Mouse (Mus musculus) heart, embryonic 14.5 days (tissue): ENCODE results near the gene Baiap2. TPM values are rescaled to one million over a fixed set of nuclear protein-coding genes. Genes with fewer than 3 reads are reported as not detected.

Experiments used
- ATAC-seq: fragments of 200-750 bp; cut with Nextera tagmentation; 2 replicates; pipeline ENCODE4 v1.8.0; 2017; ENCODE audit warnings: low read depth, moderate TSS enrichment; ENCODE audit not compliant: insufficient number of reproducible peaks, insufficient read depth, low FRiP score
- H3K27ac ChIP-seq, 2 experiments: fragments of 200-500 bp in 1 of 2; fragments of 300-500 bp in 1 of 2; sonication (generic) in 1 of 2; replicated peaks in 1 of 2; 2 replicates each; pipeline ENCODE4 v1.5.1; 2012 to 2014; ENCODE audit warnings: low read depth in 2 of 2, low read length in 2 of 2, control low read depth in 1 of 2, mild to moderate bottlenecking in 1 of 2, mixed read lengths in 1 of 2; ENCODE audit not compliant: control insufficient read depth in 1 of 2, insufficient read depth in 1 of 2
- H3K27me3 ChIP-seq: fragments of 300-500 bp; sonication (generic); 2 replicates; pipeline ENCODE4 v1.6.1; 2014; ENCODE audit warnings: mild to moderate bottlenecking, low read length, control low read depth; ENCODE audit not compliant: control insufficient read depth, insufficient read depth
- H3K36me3 ChIP-seq: fragments of 300-500 bp; sonication (generic); 2 replicates; pipeline ENCODE4 v1.6.1; 2014; ENCODE audit warnings: mild to moderate bottlenecking, control low read depth, low read length, mixed read lengths; ENCODE audit not compliant: control insufficient read depth, insufficient read depth
- H3K4me1 ChIP-seq, 2 experiments: fragments of 200-500 bp in 1 of 2; fragments of 300-500 bp in 1 of 2; sonication (generic) in 1 of 2; 2 replicates each; pipeline ENCODE4 v1.6.1; 2012 to 2014; ENCODE audit warnings: low read length in 2 of 2, control low read depth in 1 of 2, mixed read lengths in 1 of 2; ENCODE audit not compliant: control insufficient read depth in 2 of 2, insufficient read depth in 2 of 2
- H3K4me2 ChIP-seq: fragments of 300-500 bp; sonication (generic); 2 replicates; pipeline ENCODE4 v1.6.1; 2014; ENCODE audit warnings: mild to moderate bottlenecking, low read length
- H3K4me3 ChIP-seq, 2 experiments: fragments of 200-500 bp in 1 of 2; fragments of 300-500 bp in 1 of 2; sonication (generic) in 1 of 2; 2 replicates each; pipeline ENCODE4 v1.5.1; 2012 to 2014; ENCODE audit warnings: low read length in 2 of 2, mild to moderate bottlenecking in 2 of 2, control low read depth in 1 of 2, low read depth in 1 of 2, moderate library complexity in 1 of 2; ENCODE audit not compliant: control insufficient read depth in 1 of 2, insufficient read depth in 1 of 2
- H3K9ac ChIP-seq: fragments of 300-500 bp; sonication (generic); 2 replicates; pipeline ENCODE4 v1.6.1; 2014; ENCODE audit warnings: mild to moderate bottlenecking, low read length
- H3K9me3 ChIP-seq: fragments of 300-500 bp; sonication (generic); 2 replicates; pipeline ENCODE4 v1.6.1; 2016; ENCODE audit warnings: low read length, control low read depth; ENCODE audit not compliant: control insufficient read depth
- WGBS: fragments of 180-500 bp; shearing (Covaris S2); extraction: QIAGEN DNeasy Blood & Tissue Kit; methylation state at CpG from one replicate; pipeline ENCODE4 v1.1.7; 2014; 5-methylcytosine and 5-hydroxymethylcytosine counted together
- polyA plus RNA-seq: library from polyadenylated mRNA; unstranded; fragments of >200 nt; fragmentation: Nextera tagmentation; extraction: Ambion mirVana; gene quantifications from 2 replicates; pipeline ENCODE4 v1.2.1, GENCODE M21; 2014

Baiap2 gene
- 11.0 and 13.2 TPM in 2 replicates for polyA plus RNA-seq

DNA sequence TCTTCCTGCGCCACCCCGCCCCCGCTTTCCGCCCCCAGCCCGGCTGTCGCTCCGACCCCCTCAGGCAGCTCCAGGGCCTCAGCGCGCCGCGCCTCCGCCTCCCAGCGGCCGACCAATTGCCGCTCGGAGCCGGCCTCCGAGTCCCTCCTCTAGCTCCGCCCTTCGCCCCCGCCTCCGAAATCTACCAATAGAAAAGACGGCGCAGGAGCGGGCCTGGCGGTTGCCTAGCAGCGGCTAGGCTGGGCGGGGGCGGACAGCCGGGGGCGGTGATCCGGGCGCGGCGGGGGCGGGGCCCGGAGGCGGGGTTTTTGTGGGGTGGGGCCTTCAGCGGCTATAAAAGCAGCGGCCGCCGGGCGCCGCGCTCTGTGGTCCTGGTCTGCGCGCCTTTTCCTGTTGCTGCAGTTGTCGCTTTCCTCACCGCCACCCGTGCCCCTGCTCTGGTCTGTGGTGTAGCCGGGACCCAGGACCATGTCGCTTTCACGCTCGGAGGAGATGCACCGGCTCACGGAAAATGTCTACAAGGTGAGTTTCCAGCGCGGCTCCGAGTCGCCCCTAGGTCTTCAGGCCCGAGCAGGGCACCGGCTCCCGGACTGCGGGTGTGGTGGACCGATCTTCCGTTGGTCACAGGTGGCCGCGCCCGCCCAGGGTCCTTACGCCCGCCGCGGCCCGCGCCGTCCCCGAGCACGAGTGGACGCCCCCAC is at the start of gene Baiap2:
Baiap2 (plus strand) TSS at position 37 of the 701 bp plus-strand sequence.
- H3K9ac ChIP-seq: peak within 1 kb of the TSS; percentile 85
- under 1% methylated on average over 79 of the region's 79 CpGs for WGBS
- ATAC-seq: peak; percentile 94
- H3K27ac ChIP-seq: peak within 1 kb of the TSS; percentile 42 to 55; a peak in 3 of 4 replicates
- H3K4me3 ChIP-seq: peak within 1 kb of the TSS; percentile 74 to 84
- peak within 1 kb of the TSS; percentile 98 for H3K4me2 ChIP-seq
- H3K27me3 ChIP-seq: peaks cover 16% of the 10 kb centered on the region
- H3K4me1 ChIP-seq: peaks cover 4 to 24% of the 10 kb centered on the region in 2 experiments; a peak in 3 of 4 replicates
- H3K9me3 ChIP-seq: no peaks in the 10 kb centered on the region
- H3K36me3 ChIP-seq: no peaks in the 10 kb centered on the region

GRCm38 (mm10) chr11:119893667-119894236 is 48.8 kb upstream of the Baiap2 start:
- Histone ChIP-seq H3K9ac (no peak overlapping the region), H3K27me3 (no peaks in the 10 kb centered on the region), H3K4me1 (no peaks in the 10 kb centered on the region), H3K27ac (no peak overlapping the region), H3K4me3 (no peak overlapping the region), H3K9me3 (no peaks in the 10 kb centered on the region), H3K4me2 (no peak overlapping the region), H3K36me3 (peaks cover 85% of the 10 kb centered on the region)
- ATAC-seq: no peak
- 78% methylated on average over 10 of the region's 10 CpGs for WGBS

- no peak overlapping the region for H3K9ac ChIP-seq
- no peaks in the 10 kb centered on the region for H3K9me3 ChIP-seq
- H3K27me3 ChIP-seq: no peaks in the 10 kb centered on the region
- H3K27ac ChIP-seq: no peak overlapping the region
- H3K4me1 ChIP-seq: no peaks in the 10 kb centered on the region
- WGBS: 71% methylated on average over 6 of the region's 6 CpGs
- peaks cover 83% of the 10 kb centered on the region for H3K36me3 ChIP-seq
- no peak for ATAC-seq
- H3K4me2 ChIP-seq: no peak overlapping the region
- no peak overlapping the region for H3K4me3 ChIP-seq
Measured at GRCm38 (mm10) chr11:119894634-119895033, 47.9 kb upstream of the Baiap2 start.

- Histone ChIP-seq H3K9ac (no peak overlapping the region), H3K4me3 (no peak overlapping the region), H3K27ac (no peak overlapping the region), H3K4me1 (no peaks in the 10 kb centered on the region), H3K9me3 (no peaks in the 10 kb centered on the region), H3K36me3 (peaks cover 63% of the 10 kb centered on the region), H3K4me2 (no peak overlapping the region), H3K27me3 (no peaks in the 10 kb centered on the region)
- ATAC-seq: no peak
- WGBS: 88% methylated on average over 9 of the region's 9 CpGs
Measured at GRCm38 (mm10) chr11:119897041-119897440, 45.5 kb upstream of the Baiap2 start.

- Histone ChIP-seq H3K36me3 (peaks cover 44% of the 10 kb centered on the region), H3K4me3 (no peak overlapping the region), H3K27ac (no peak overlapping the region), H3K9ac (no peak overlapping the region), H3K27me3 (no peaks in the 10 kb centered on the region), H3K4me2 (no peak overlapping the region), H3K9me3 (no peaks in the 10 kb centered on the region), H3K4me1 (no peaks in the 10 kb centered on the region)
- ATAC-seq: no peak
- WGBS: 85% methylated on average over 11 of the region's 11 CpGs
Measured at GRCm38 (mm10) chr11:119898976-119899375, 43.6 kb upstream of the Baiap2 start.

- Histone ChIP-seq H3K27me3 (peaks cover 4% of the 10 kb centered on the region; the same call in 1 of the 2 replicates), H3K36me3 (peaks cover 25% of the 10 kb centered on the region), H3K9me3 (no peaks in the 10 kb centered on the region), H3K4me2 (no peak overlapping the region), H3K9ac (no peak overlapping the region), H3K4me3 (no peak overlapping the region), H3K27ac (no peak overlapping the region), H3K4me1 (no peaks in the 10 kb centered on the region)
- ATAC-seq: no peak
- WGBS: 69% methylated on average over 4 of the region's 4 CpGs
Measured at GRCm38 (mm10) chr11:119901174-119901573, 41.4 kb upstream of the Baiap2 start.

DNA sequence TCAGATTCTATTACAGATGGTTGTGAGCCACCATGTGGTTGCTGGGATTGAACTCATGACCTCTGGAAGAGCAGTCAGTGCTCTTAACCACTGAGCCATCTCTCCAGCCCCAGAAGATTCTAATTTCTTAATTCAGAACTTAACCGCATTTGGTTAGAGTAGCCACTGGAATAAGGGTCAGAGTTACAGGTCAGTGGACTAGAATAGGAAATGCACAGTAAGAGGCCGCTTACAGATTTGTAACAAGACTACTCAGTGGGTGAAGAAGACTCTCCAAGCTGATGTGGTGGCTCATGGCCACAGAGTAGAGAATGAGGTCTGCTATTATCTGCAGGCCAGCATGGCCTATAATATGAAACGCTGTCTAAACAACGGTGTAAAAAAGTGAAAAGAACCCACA is 39.7 kb upstream of the Baiap2 start:
- H3K4me2 ChIP-seq: no peak overlapping the region
- no peak overlapping the region for H3K27ac ChIP-seq
- H3K27me3 ChIP-seq: peaks cover 14% of the 10 kb centered on the region
- no peaks in the 10 kb centered on the region for H3K9me3 ChIP-seq
- H3K4me3 ChIP-seq: no peak overlapping the region
- 88% methylated on average over 4 of the region's 4 CpGs for WGBS
- H3K9ac ChIP-seq: no peak overlapping the region
- peaks cover 16% of the 10 kb centered on the region for H3K36me3 ChIP-seq
- ATAC-seq: no peak
- H3K4me1 ChIP-seq: no peaks in the 10 kb centered on the region
